Mouse (Mus musculus) A20 (cell line): Measurements from ENCODE around the gene Bola3.
"Not testable (repeated sequence)": the region's sequence is repeated elsewhere in the genome, so short reads cannot be mapped to it uniquely, and the experiment has no call there.

Experiments
- DNase-seq: peaks from one replicate; pipeline ENCODE4 v3.0.0-alpha.2; 2011; ENCODE audit warnings: low read depth, low spot score

Gene Bola3

DNA sequence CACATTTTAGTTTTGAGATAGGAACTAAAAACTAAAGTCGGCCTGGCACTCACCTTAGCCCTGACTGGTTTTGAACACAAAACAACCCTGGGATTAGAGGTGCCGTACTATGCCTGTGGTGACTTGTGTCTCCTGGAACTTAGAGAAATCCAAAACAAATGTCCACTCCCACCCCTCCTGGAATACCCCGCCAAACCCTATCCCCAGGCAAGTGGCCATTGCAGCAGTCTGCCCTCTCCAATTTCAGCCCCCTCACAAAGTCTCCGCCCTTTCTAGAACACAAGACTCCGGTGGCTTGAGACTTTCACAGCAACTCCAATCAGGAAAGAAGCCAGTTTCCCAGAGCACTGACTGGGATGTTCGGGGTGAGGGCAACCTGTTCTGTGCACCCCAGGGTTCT, at the start of gene Bola3:
Gene Bola3 (plus strand): TSS at position 275 of the 400 bp plus-strand sequence.
- DNase-seq: no peak

DNA sequence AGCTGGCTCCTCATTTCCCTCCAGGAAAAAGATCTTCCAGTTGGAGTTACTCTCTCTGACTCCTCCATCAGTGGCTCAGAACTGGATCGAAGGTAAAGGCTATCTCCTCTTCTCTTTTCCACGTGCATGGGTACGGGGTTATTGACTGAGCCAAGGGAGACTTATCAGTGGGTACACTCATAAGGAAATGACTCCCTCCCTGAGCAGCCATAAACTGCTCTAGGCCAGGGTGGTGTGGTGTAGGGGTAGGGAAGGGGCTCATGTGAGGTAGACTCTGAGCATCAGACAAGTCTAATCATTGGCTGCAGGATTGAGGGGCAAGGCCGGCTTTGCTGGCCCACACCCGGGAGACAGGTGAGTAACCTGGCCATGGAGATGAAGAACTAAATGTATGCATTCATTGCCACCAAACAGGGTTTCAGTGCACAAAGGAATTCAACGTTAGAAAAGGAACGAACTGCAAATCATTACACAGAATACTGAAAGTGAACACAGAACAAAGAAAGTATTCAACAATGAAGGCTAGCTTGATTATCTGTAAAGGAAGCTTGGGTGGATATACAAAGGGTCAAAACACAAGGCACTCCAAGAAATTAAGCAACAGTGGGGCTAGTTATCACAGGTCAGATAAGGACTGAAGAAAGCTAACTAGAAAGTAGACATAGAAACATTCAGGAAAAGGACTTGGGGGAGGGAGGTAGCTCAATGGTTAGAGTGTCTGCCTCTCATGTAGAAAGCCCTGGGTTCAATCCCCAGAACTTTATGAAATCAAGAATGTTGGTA, 48.3 kb upstream of the Bola3 start:
- no peak for DNase-seq

DNA sequence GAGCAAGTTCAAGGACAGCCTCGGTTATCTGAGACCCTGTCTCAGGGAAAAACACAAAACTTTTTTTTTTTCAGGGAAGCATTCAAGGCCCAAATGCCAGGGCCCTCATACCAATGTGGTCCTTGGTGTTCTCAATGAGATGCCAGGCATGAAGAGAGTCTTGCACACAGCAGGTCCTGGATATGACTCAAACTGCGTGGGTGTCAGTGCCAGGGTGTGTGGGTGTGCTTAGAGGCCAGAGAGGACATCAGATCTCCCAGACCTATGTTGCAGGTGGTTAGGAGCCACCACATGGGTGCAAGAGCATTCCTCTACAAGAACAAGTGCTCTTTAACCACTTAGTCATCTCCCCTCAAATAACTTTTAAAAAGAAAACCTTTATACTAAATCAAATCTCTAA, 47.7 kb upstream of the Bola3 start:
- DNase-seq: no peak

DNA sequence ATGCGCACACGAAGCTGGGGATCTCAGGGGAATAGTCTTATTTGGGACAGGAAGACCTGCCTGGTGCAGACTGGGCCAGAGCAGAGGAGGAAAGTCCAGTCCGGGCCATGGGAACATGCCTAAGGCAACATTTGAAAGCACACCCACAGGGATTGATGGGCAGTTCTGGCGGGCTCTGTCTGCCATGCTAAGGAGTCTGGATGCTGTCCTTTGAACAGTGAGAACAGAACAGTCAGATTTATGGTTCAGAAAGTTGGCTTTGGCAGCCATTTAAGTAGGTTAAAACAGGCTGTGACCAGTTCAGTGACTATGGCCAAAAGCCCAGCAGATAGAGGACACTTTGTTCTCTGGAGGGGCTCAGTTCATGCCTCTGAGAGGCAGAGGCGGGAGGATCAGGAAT, 46.7 kb upstream of the Bola3 start:
- DNase-seq: no peak

DNA sequence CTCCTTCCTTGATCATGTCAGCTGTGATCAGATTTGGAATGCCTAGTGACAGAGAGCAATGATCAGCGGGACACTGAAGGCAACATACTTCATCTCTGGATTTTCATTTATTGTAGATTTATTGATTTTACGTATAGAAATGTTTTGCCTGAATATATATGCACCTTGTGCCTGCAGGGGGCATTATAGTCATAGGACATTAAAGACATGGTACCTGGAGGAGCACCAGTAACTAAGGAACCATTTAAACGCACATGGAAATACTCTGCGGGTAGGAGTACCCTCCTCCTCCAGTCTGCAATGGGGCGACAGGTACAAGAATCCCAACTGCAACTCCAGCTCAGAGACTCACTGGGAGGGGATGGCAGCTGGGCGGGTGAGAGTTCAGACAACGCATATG, 39.9 kb upstream of the Bola3 start:
- DNase-seq: no peak

DNA sequence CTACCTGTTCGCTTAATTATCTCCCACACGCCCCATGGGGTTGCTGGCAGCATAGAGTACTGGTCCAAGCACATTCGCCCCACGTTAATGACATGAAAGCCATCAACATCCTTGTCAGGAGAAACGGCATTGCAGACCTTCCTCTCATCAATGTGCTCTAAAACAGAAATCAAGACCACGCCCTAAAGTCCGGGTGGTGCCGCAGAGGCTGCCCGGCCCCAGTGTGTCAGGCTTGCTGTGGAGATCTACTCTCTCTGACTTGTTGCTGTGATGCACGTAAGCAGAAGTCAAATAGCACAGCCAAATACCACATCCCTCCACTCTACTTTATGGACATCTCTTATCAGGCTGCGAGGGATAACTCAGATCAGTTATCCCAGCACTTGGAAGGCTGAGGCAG, 37.7 kb upstream of the Bola3 start:
- no peak for DNase-seq

DNA sequence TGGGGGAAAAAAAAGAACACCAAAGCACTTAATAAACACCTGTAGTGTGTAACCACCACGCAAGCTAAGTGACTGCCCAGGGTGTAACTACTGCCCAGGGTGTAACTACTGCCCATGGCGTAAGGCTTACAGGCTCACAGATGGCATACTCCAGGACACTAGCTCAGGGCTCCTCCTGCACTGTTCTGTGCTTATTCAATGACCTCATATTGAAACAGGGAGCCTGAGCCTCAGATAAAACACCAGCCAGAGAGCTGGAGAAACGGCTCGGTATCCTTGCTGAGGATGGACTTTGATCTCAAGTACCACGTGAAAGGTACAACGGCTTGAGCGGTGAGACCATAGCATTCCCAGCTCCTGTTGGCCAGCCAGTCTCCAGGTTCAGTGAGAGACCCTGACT, 36.9 kb upstream of the Bola3 start:
- DNase-seq: no peak

DNA sequence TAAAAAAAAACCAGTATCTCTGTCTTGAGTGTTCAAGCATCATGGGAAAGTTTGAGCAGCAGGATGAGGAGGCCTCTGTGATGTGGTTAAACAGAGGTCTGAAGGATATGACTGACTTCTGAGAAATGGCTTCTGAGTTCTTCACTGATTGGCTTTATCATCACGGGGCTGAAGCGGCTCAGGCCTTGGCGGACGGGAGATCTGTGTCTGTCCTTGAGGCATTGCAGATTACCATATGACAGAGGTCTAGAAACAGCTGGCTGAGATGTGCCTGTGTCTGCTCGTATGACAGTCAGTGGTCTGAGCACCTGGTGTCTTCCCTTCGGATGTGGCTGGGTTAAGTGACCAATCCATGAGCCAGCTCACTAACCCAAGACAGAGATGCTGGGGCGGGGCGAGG, 36.4 kb upstream of the Bola3 start:
- no peak for DNase-seq

DNA sequence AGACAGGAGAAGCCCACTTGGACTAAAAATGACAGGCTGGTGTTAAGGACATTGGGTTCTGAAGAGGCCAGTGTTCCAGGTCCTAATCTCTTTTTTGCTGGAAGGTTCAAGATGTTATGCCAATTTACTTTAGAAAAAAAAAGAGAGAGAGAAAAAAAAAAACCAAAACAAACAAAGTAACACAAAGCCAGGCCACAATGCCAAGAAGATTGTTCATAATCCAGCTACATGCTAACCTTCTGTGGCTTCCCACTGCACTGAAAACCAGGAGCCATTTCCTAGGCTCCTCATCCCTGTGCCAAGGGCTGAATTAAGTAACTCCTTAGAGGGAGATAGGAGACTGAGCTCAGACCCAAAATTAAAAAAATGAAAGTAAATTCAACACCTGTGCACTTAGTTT, 33.7 kb upstream of the Bola3 start:
- no peak for DNase-seq

DNA sequence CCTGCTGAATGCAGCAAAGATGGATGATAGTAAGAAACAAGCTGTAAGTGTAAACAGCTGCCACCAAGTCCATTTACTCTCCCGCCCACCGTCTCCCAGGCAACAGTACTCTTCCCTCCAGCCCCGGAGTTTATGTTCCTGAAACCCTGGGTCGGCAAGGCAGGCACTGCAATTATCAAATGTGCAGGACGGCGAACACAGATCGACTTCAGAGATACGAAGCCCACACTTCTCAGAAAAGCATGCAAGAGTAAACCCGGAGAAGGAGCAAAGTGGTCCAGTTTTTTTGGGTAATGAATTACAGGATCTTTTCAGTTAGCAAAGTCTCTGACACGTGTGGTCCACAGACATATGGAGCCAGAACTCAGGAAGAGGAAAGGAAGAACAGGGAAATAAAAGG, 32.9 kb upstream of the Bola3 start:
- peak; percentile 37 for DNase-seq

DNA sequence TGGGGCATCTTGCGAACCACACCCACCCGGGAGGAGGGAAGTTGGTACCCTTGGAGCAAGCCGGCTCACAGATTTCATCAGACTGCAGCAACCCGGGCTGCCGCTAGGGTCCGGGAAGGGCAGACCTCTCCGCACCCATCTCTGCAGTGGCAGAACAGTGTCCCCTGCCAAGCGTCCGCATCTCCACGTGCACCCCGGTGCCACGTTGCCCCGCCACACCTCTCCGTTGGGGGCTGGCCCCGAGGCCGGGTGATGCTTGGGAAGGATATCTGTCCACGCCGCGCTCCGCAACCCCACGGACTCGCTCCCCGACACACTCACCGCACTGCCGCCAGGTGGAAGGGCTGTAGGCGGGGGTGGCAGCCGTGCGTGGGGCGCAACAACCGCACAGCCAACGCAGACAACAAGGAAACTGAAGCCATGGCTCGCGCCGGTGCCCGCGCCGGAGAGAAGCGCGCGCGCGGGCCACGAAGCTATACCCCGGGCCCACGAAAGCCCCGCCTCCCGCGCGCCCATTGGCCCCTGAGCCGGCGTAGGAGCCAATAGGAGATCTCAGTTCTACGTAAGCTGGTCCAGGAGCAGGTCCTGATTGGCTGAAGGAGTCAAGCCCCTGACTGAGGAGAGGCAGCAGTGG, 31.7 kb upstream of the Bola3 start:
- DNase-seq: peak; percentile 86

DNA sequence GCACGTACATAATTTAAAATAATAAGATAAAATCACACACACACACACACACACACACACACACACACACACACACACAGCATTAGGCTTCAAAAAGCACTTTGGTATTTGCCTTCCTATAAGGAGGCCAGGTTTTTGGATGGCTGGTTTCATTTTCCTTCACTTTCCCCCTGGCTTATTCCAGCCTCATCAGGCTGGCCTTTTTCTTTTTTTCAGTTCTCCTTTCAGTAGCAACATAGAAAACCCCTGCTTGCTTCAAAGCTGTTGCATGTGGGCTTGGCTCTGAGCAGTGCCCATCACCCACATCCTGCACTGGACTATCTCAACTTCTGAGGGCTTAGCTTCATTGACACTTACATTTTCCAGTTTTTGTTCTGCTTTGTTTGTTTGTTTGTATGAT, 27.0 kb upstream of the Bola3 start:
- DNase-seq: peak; percentile 73

DNA sequence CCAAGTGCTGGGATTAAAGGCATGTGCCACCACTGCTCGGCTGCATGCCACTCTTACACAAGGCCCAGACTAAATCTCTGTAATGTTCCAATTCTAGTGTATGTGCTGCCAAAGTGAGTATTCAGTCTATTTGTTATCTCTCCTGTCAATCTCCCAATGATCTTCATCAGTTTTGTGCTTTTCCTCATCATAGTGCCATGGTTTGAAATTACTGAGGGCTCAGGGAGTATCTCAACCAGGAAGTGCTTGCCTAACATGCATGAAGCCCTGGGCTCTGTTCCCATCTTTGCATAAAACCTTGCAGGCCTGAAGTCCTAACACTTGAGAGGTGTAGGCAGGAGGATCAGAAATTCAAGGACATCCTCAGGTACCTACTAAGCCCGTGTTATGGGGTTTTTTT, 26.2 kb upstream of the Bola3 start:
- DNase-seq: peak; percentile 34

DNA sequence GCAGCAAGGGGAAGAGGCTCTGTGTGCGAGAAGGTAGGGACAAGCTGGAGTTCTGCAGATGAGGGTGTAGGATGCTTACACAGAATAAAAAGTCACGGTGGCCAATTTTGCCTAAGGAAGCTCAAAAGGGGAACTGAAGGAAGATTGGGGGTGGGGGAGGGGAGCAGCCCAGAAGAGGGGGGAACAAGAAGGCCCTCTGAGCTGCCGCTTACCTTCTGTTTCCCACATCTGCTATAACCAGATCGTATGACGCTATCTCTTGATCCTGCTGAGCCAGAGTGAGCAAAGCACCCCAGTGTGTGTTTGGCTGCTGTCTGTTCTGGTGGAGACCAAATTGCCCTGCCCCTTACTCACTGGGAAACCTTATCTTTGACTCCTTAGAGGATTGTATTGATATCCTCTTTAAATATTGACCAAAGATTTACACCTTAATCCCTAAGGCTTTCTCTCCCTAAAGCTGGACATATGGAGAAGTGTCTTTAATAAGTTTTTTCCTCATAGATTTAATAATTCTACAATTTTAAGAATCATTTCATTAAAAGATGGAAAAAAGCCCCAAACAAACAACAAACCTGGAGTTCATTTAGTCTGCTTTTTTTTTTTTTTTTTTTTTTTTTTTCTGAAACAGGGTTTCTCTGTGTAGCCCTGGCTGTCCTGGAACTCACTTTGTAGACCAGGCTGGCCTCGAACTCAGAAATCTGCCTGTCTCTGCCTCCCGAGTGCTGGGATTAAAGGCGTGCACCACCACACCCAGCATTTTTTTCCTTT, 25.1 kb upstream of the Bola3 start:
- DNase-seq: peak; percentile 60

DNA sequence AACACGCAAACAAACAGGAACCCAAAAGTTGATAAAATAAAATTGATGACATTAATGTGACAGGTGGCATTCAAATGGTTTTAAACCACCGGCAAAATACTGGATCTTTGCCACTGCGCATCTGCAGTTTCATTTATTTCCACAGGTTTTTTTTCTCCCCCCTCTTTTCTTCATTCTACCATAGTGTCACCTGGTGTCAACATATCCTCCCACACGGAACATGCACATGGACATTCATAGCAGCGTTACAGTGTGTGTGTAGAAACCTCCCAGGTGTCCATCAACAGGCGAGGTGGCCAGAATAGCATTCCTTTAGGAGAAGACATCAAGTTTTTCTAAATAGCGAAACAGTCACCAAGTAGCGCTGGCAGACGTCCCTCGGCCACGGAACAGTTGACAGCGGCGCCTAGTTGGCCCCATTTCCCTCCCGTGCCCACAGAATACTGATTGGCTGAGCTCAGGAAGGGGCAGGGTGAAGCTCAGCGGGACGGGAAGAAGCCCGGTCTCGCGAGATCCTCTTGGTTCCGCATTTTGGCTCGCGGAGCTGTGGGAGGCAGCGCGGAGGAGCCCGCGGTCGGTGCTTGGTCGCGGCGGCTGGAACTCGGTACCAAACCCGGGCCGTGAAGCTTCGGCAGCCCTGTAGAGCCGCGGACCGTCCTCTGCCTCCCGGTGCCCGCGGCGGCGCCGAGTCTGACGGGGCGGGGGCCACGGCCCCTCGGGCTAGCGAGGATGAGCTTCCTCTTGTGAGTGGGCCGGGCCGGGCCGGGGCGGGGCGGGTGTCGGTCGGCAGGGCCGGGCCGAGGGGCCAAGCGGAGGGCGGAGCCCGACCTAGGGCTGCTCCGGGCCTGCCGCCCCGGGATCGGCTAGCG, 23.2 kb upstream of the Bola3 start, which contains the start of the genes Mthfd2 and Mob1a:
Gene Mthfd2 (minus strand): TSS at position 384 of the 869 bp plus-strand sequence.
Gene Mob1a (plus strand): TSS at position 492 of the 869 bp plus-strand sequence.
- DNase-seq: peak; percentile 92

DNA sequence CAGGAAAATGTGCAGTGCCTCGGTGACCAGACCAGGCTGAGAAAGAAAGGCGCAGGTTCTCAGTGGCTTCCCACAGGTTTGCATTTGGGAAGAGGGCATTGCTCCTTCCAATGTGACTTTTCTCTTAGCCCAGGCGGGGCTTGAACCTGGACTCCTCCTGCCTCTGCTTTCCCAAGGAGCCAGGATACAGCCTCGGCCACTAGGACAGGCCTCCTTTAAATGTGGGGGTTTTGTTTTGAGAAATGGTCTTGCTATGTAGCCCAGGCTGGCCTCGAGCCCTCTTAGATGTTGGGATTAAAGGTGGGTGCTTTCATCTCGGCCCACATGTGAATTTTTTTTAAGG, 22.6 kb upstream of the Bola3 start:
- DNase-seq: no peak

DNA sequence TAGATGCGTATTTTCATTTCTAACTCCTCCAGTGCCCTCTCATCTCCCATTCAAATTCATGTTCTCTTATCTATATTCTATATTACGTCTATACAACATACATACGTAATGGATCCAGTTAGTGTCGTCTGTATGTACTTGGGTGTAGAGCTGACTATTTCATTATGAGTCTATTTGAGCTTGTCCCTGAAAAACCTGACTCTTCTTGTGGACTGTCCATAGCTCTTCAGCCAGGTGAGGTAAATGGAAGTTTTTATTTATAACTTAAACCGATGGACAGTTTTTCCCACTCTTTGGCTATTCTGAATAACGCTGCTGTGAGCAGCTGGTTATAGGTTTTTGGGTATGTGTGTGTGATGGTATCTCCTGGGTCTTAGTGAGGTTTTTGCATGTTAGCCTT, 22.2 kb upstream of the Bola3 start:
- no peak for DNase-seq

DNA sequence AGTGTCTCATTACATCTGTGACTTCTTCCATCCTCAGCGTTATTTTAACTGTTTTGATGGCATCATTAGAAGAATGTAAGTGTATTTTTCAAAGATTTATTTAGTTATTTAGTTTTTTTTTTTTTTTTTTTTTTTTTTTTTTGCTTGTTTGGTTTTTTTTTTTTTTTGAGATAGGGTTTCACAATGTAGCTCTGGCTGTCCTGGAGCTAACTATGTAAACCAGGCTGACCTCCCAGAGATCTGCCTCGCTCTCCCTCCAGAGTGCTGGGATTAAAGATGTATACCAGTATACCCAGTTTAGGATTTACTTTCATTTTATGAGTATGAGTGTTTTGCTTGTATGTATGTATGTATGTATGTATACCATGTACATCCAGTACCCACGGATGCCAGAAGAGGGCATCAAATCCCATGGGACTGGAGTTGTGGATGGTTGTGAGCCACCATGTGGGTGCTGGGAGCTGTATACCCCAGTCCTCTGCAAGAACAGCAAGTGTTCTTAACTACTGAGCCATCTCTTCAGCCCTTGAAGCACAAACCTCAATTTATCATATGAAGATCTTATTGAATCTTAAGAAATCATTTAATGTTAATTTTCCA, 21.3 kb upstream of the Bola3 start:
- DNase-seq: no peak

DNA sequence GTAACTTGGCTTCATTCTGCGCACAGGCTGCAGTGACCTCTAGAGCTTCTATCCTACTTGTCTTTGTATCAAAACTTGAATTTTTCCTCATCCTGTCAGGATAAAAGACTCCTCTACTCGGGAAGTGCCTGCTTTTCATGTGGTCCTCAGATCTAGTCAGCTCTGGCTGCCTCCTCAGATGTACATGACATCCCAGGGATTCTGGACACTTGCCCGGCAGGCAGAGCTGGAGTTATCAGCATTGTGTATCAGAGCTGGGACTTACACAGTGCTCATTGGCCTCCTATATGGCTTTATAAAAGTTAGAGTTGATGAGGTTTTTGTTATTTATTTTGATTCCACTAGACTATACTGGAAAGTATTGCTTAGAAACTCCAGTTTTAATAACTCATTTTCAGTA, 7.6 kb upstream of the Bola3 start:
- no peak for DNase-seq

DNA sequence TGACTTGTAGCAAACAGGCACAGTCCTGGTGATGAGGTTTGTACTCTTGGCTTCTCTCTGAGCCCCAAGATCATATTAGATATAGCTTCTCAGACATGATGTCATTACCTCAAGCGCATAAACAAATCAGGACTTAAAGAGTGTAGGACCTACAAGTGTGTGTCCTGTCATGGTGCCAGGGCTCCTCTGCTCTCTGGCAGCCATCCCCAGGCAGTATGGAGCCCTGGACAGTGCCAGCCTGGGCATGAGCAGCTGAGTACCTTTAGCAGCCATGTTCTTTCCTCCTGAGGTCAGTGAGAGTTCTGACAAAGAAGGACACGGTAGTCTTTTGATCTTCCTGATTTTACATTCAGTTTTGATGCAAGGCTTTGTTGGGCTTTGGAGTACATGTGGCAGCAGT, 6.0 kb upstream of the Bola3 start:
- no peak for DNase-seq

DNA sequence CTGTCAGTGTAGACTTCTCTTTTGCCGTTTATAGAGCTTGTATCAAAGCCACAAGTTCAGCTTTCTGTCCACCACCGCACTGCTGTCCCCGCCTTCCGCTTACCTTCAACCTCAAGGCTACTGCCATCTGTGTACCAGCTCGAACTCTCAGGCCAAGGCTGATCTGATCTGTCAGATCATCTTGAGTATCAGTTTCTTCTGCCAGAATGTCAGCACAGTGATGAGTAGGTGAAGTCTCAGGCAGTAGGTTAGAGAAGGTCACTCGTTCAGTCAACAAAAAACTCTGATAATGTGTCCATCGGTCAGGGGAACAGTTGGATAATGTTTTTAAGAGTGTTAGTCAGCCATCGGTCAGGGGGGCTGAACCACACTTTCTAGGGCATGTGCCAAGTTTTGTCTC, 3.7 kb upstream of the Bola3 start:
- not testable (repeated sequence) for DNase-seq
